Mouse (Mus musculus) spleen, adult 12 weeks (tissue): Measurements from ENCODE around the gene 9230104L09Rik.

Experiments used
- DNase-seq: peaks from one replicate; pipeline ENCODE4 v3.0.0; 2022; ENCODE audit warnings: low spot score

The 9230104L09Rik gene

GRCm38 (mm10) chr2:148856630-148857400 is 8.0 kb downstream of the 9230104L09Rik start:
- DNase-seq: no peak

GRCm38 (mm10) chr2:148851116-148851906 is 13.5 kb downstream of the 9230104L09Rik start:
- peak; percentile 39 for DNase-seq

GRCm38 (mm10) chr2:148839224-148839623 is 25.6 kb downstream of the 9230104L09Rik start:
- no peak for DNase-seq

GRCm38 (mm10) chr2:148838075-148838777 is 26.6 kb downstream of the 9230104L09Rik start:
- DNase-seq: no peak

GRCm38 (mm10) chr2:148834912-148835311 is 29.9 kb downstream of the 9230104L09Rik start, which contains the start of gene Cst9:
TSS of gene Cst9 (plus strand) at chr2:148835147.
- DNase-seq: no peak

- no peak for DNase-seq
Observed at GRCm38 (mm10) chr2:148825986-148826385, 38.9 kb downstream of the 9230104L09Rik start.

GRCm38 (mm10) chr2:148819909-148820308 is 44.9 kb downstream of the 9230104L09Rik start, which contains the start of gene Cst13:
TSS of gene Cst13 (plus strand) at chr2:148820081.
- no peak for DNase-seq

- DNase-seq: no peak
Observed at GRCm38 (mm10) chr2:148806696-148807095, 58.1 kb downstream of the 9230104L09Rik start.

- no peak for DNase-seq
Observed at GRCm38 (mm10) chr2:148801491-148801921, 63.3 kb downstream of the 9230104L09Rik start.

- DNase-seq: no peak
Observed at GRCm38 (mm10) chr2:148798485-148798884, 66.4 kb downstream of the 9230104L09Rik start, which contains the start of gene Cst8. TSS of gene Cst8 (plus strand) at chr2:148798785.
